Mouse (Mus musculus) cerebellum, adult 11 months (tissue): ENCODE results near the gene Rnf213.

Source experiments
- DNase-seq: peaks from one replicate; pipeline ENCODE4 v3.0.0; 2022

Gene Rnf213

DNA sequence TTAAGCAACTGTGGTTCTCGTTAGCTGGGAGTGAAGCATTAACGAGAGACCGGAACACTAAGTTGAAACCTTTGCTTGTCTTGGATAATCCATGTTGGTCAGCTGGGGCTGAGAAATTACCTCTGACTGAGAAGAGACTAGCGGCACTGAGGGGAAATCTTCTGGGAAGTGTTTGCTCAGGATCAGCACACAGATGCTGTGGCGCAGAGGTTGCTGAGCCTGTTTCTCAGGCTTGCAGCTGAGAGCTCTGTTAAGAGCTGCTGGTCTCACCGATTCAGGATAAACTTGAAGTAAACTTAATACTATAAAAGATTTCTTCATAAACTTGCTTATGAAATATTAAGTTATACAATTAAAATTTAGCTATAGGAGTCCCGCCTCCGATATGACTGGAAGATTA, 45.9 kb downstream of the Rnf213 start:
- DNase-seq: no peak

GRCm38 (mm10) chr11:119442199-119442598, 49.3 kb downstream of the Rnf213 start:
- no peak for DNase-seq

- DNase-seq: no peak
Observed at GRCm38 (mm10) chr11:119443442-119443841, 50.5 kb downstream of the Rnf213 start.

GRCm38 (mm10) chr11:119456097-119456496, 63.2 kb downstream of the Rnf213 start:
- no peak for DNase-seq

DNA sequence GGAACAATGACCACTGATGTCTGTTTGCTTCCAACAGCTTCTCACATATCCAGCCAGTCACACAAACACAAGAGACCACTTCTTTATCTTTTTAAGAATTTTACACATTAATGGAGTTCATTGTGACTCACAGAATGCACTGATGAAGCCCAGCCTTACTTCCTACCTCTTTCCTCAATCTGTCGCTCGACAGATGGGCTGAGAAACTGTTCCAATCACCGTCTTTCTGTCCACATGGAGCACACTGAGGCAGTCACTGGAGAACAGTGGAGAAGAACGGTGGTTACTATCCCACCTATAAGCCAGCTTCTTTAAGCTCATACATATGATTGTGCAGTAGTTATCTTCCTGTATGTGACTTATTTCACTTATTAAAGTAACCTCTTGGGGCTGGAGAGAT, 85.0 kb downstream of the Rnf213 start:
- DNase-seq: no peak

- DNase-seq: peak; percentile 98
Observed at GRCm38 (mm10) chr11:119490861-119491689, 98.2 kb downstream of the Rnf213 start, which contains the start of gene Endov. Endov (plus strand) TSS chr11:119491347.

- no peak for DNase-seq
Observed at GRCm38 (mm10) chr11:119491690-119492087, 98.8 kb downstream of the Rnf213 start.

GRCm38 (mm10) chr11:119492830-119493229, 99.9 kb downstream of the Rnf213 start:
- DNase-seq: no peak

DNA sequence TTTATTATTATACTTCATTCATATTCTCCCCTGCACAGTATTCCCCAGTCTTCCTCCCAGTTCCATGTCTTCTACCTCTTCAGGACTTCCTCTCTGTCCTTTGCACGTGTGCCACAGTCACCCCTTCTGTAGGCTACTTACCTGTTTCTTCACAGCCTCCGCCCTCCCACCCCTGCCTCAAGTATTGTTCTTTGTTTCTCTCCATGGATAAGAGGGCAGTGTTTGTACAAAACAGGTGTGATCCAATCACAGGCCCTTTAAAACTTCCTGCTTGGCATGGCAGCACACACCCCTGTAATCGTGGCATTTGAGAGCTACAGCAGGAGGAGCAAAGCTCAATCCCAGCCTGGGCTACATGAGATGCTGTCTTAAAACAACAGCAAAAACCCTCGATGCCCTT, 100.6 kb downstream of the Rnf213 start:
- no peak for DNase-seq

DNA sequence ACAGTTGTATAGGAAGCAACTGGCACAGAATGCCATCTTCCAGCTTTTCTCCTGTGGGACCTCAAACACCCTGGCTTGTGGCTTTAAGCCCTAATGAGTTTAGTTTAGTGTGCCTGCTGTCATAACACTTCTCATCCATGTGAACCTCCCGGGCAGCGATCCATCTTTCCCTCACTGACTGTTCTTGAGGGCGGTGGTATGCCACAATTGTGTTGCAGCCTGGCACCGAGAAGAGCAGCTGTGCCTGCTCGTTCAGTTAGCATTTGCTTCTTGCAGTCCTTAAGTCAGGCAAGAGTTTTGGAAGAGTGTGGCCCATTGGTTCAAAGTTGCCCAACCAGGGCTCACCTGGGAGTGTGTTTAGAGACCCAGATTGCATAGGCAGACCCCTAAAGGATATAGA, 103.2 kb downstream of the Rnf213 start:
- DNase-seq: peak; percentile 11

DNA sequence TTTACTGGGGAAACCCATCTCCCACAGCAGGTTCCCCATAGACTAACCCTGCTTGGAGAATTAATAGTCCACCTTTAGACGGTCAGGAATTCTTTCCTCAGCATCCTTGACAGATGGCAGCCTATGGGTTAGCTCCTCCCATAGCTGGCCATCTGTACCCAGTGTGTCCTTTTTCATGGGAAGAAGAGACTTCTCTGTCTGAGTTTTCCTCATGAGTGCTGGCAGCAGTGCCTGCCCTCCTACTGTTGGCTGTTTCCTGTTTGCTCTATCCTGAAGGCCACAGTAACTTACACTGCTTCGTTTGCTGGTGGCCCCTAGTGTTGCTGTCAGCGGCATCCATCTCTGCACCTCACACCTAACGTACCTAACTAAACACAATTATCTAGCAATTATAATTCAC, 104.6 kb downstream of the Rnf213 start:
- peak; percentile 35 for DNase-seq

- no peak for DNase-seq
Observed at GRCm38 (mm10) chr11:119499297-119499696, 106.4 kb downstream of the Rnf213 start.

GRCm38 (mm10) chr11:119500011-119500410, 107.1 kb downstream of the Rnf213 start:
- peak; percentile 11 for DNase-seq

GRCm38 (mm10) chr11:119503675-119504074, 110.8 kb downstream of the Rnf213 start:
- DNase-seq: peak; percentile 83

GRCm38 (mm10) chr11:119506386-119506785, 113.5 kb downstream of the Rnf213 start:
- DNase-seq: no peak

DNA sequence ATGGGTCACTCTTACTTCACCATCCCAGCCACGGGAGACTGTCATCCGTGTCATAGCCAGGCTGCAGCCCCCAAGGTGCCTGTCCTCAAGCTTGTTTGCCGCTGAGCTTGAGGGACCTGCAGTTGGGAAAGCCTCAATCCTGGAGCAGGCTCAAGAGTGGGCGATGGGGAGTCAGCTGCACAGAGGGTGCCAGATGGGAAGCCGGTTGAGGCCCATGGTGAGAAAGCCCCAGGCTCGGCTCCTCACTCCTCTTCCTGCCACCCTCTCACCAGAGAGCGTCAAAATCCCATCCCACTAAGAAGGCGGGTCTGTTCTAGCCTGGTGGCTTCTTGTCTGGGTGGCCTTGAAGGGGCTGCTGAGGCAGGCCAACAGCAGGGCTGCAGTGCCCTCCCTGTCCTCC, 114.9 kb downstream of the Rnf213 start:
- no peak for DNase-seq

GRCm38 (mm10) chr11:119509165-119509776, 116.4 kb downstream of the Rnf213 start:
- DNase-seq: no peak

DNA sequence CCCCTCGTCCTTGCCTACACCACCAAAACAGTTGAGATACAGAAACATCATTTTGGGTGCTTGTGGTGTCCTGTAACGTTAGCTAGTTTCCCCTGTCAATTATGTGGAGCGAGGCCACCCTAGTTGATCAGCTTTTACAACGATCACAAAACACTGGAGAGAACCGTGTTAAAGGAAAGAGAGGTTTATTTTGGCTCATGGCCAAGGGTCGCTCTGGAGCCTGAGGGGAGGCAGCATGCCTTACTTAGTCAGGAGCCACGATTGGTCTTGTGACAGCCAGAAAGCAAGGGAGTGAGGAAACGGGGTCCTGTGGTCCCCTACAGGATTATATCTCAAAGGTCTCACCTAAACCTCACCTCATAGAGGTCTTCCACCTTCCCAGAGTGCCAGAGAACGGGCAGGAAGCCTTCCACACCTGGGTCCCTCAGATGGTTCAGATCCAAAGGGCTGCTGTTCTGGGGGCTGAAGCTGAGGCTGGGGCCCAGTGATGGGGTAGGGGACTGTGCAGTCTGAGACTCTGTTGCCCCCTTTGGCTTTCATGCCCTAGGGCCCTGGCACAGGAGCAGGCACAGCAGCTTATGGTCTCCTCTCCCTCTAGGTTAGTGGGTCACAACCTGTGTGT, 120.2 kb downstream of the Rnf213 start:
- no peak for DNase-seq

DNA sequence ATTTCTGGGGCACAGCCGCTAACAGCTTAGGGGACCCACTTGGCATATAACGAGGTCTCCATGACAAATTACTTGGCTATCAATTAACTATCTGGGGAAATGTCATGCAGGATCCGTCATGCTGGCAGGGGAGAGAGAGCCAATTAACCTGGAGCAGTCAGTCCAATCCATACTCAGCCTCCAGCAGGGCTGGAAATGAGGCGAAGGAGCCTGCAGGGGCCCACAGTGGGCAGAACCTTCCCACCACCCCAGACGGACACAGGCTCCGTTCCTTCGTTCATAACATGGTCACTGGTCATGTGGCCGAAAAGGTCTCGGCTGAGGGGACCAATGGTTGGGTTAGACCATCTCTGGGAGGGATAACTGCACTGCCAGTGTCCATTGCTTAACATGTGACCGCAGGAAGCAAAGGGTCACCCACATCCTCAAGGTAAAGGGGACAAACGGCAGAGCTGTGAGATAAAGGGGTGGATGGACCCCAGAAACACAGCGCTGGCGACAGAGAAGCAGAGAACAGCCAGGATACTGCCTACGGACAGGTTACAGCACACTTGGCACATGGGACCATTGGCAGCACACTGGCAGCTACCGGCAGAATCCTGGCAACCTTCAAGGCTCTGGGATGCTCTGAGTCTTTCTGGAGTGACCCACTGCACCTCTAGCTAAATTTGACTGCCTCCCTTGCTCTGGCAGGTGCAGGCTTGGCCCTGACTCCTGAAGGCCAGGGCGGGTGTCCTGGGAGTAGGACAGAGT, 121.4 kb downstream of the Rnf213 start:
- DNase-seq: peak; percentile 80

DNA sequence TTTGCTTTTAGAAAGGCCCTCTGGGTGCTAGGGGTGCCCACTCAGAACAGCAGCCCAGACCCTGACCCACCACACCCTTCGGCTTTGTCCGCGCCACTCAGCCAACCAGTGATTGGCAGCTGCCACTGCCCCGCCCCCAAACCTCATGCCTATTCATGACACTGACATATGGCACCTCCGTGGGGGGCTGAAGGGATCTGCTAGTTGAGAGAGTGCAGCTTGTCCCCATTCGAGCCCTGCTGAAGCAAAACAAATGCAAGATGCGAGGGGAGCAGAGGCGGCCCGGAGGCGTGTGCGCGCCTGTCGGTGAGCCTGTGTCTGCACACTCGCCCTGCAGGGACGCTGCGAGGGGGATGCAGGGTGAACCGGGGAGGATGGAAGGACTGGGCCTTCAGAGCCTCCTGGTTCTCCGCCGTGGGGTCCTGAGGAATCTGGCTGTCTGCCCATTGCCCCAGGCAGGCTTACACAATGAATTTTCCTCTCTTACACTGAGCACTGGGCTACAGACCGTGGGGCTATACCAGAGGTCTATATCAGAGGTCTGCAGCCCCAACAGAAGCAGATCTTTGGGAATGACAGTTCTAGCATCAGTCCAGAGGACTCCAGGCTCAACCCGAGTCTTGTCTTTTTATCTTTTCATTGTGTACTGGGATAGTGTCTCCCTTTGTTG, 122.2 kb downstream of the Rnf213 start:
- DNase-seq: peak; percentile 97

DNA sequence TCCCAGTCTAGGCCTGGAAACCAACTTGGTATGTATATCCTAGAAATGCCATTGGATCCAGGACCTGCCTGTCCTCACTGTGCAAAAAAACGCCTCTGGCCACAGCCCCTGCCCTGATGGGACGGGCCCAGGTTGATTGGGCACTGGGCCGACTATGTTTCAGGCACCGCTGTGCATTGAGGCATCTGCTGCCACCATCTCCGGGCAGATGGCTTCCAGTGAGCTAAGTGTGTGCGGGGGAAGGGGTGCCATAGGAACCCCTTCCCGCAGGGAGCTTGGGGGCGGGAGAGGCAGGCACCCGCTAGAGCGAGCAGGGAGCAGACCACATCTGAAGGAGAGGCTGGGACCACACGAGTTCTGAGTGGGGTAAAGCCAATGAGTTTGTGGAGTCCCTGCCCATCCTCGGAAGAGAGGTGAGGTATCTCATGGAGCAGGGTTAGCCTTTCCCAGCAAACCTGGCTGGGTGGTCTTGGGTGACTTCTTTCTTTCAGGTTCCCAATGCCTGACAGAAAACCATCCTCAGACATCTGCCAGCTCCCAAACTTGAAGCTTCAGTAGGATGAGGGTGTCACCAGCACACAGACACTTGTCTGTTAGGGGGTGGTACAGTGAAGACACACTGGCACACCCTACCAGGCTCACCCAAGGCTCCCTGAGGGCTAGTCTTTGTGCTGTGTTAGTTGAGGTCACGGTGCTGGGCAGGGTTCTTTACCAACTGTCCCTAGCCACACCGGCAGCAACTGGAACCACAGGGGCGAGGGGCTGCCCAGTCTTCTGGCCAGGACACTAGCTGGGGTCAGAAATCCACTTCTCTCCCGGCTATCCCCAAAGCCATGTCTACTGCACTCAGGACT, 123.2 kb downstream of the Rnf213 start:
- DNase-seq: no peak
